Mouse (Mus musculus): ENCODE results near the gene Tardbp. TPM values are rescaled to one million over a fixed set of nuclear protein-coding genes. Genes with fewer than 3 reads are reported as not detected.

The Tardbp gene
- polyA plus RNA-seq, 1 experiment from 2014 or later: 124 TPM

GRCm38 (mm10) chr4:148632013-148632692 lies 5.3 kb upstream of the Tardbp start:
- H3K4me1 ChIP-seq (ENCODE audit: insufficient read depth, low read depth, low read length): no peaks in the 10 kb centered on the region
- DNase-seq (ENCODE audit: low spot score) (peak; percentile 74), ATAC-seq (peak; percentile 77)
- H3K27ac ChIP-seq (ENCODE audit: low read length): peak overlapping the region; percentile 74
- no peaks in the 10 kb centered on the region for H3K27me3 ChIP-seq (replicated peaks; ENCODE audit: insufficient read depth, low read length)
- H3K36me3 ChIP-seq (ENCODE audit: insufficient read depth, low read length): no peaks in the 10 kb centered on the region
- H3K9me3 ChIP-seq (ENCODE audit: low read length): no peaks in the 10 kb centered on the region
- no peak overlapping the region for H3K4me3 ChIP-seq (ENCODE audit: low read depth, low read length)
- H3K4me2 ChIP-seq (replicated peaks; ENCODE audit: low read depth, low read length): no peak overlapping the region
- H3K9ac ChIP-seq (replicated peaks; ENCODE audit: low read depth): no peak overlapping the region
- WGBS: 49% methylated on average over 3 of the region's 3 CpGs
- TF ChIP-seq EP300 (IDR thresholded peaks at IDR 0.05) (peak; percentile 61), CTCF (IDR thresholded peaks at IDR 0.05) (no peak)

GRCm38 (mm10) chr4:148627246-148627645 lies 427 bp upstream of the Tardbp start:
- peak; percentile 0; the same call in 1 of the 2 replicates for ATAC-seq
- no peak overlapping the region for H3K9ac ChIP-seq (replicated peaks; ENCODE audit: low read depth)
- H3K27me3 ChIP-seq (replicated peaks; ENCODE audit: insufficient read depth, low read length): no peaks in the 10 kb centered on the region
- no peak for TF ChIP-seq CTCF (IDR thresholded peaks at IDR 0.05)
- TF ChIP-seq EP300 (IDR thresholded peaks at IDR 0.05): no peak
- WGBS: 64% methylated on average over 3 of the region's 3 CpGs
- DNase-seq (ENCODE audit: low spot score): no peak
- H3K4me3 ChIP-seq (ENCODE audit: low read depth, low read length): no peak overlapping the region
- no peaks in the 10 kb centered on the region for H3K9me3 ChIP-seq (ENCODE audit: low read length)
- peaks cover 2% of the 10 kb centered on the region; the same call in 1 of the 2 replicates for H3K4me1 ChIP-seq (ENCODE audit: insufficient read depth, low read depth, low read length)
- H3K36me3 ChIP-seq (ENCODE audit: insufficient read depth, low read length): 0 out of 2 replicates have a peak, but pooled peaks cover 10% of the 10 kb centered on the region
- peak overlapping the region; percentile 67 for H3K4me2 ChIP-seq (replicated peaks; ENCODE audit: low read depth, low read length)
- H3K27ac ChIP-seq (ENCODE audit: low read length): no peak overlapping the region

- Histone ChIP-seq H3K27ac (ENCODE audit: low read length) (peak overlapping the region; percentile 99), H3K4me2 (replicated peaks; ENCODE audit: low read depth, low read length) (peak overlapping the region; percentile 67), H3K27me3 (replicated peaks; ENCODE audit: insufficient read depth, low read length) (no peaks in the 10 kb centered on the region), H3K4me1 (ENCODE audit: insufficient read depth, low read depth, low read length) (peaks cover 2% of the 10 kb centered on the region; the same call in 1 of the 2 replicates), H3K9me3 (ENCODE audit: low read length) (no peaks in the 10 kb centered on the region), H3K4me3 (ENCODE audit: low read depth, low read length) (peak overlapping the region; percentile 89), H3K9ac (replicated peaks; ENCODE audit: low read depth) (peak overlapping the region; percentile 100), H3K36me3 (ENCODE audit: insufficient read depth, low read length) (peaks cover 21% of the 10 kb centered on the region; the same call in 1 of the 2 replicates)
- DNase-seq (ENCODE audit: low spot score): peak; percentile 80
- ATAC-seq: peak; percentile 67
- TF ChIP-seq EP300 (IDR thresholded peaks at IDR 0.05) (no peak), CTCF (IDR thresholded peaks at IDR 0.05) (no peak)
- under 1% methylated on average over 57 of the region's 57 CpGs for WGBS
These were observed 830 bp downstream of the Tardbp start for GRCm38 (mm10) chr4:148625756-148626622.

GRCm38 (mm10) chr4:148625010-148625409 lies 1.8 kb downstream of the Tardbp start:
- Histone ChIP-seq H3K9ac (replicated peaks; ENCODE audit: low read depth) (no peak overlapping the region), H3K36me3 (ENCODE audit: insufficient read depth, low read length) (peaks cover 24% of the 10 kb centered on the region; the same call in 1 of the 2 replicates), H3K9me3 (ENCODE audit: low read length) (no peaks in the 10 kb centered on the region), H3K4me2 (replicated peaks; ENCODE audit: low read depth, low read length) (peak overlapping the region; percentile 67; the same call in 1 of the 2 replicates), H3K27ac (ENCODE audit: low read length) (no peak overlapping the region), H3K4me1 (ENCODE audit: insufficient read depth, low read depth, low read length) (peaks cover 2% of the 10 kb centered on the region; the same call in 1 of the 2 replicates), H3K27me3 (replicated peaks; ENCODE audit: insufficient read depth, low read length) (no peaks in the 10 kb centered on the region), H3K4me3 (ENCODE audit: low read depth, low read length) (no peak overlapping the region)
- peak; percentile 19; the same call in 1 of the 2 replicates for TF ChIP-seq CTCF (IDR thresholded peaks at IDR 0.05)
- TF ChIP-seq EP300 (IDR thresholded peaks at IDR 0.05): no peak
- DNase-seq (ENCODE audit: low spot score) (no peak), ATAC-seq (no peak)
- WGBS: 71% methylated on average over 10 of the region's 10 CpGs

DNA sequence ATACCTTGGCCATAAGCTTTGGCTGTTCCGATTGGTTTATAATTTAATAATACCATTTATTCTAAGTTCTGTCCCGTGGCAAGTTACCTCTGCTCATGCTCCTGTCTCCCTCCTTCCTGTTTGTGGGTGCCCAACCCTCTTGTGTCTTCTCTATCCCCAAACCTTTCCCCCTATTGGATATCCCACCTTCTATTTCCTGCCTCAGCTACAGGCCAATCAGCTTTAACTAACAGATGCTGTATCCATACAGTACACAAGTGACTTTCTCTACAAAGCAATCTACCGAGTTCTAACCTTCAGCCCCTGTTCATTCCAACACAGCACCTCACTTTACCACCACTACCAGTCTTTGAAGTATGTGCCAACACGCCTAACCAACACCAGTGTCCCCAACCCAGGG lies 3.2 kb downstream of the Tardbp start:
- Histone ChIP-seq H3K4me1 (ENCODE audit: insufficient read depth, low read depth, low read length) (peaks cover 2% of the 10 kb centered on the region; the same call in 1 of the 2 replicates), H3K4me2 (replicated peaks; ENCODE audit: low read depth, low read length) (no peak overlapping the region)
- no peak for TF ChIP-seq CTCF (IDR thresholded peaks at IDR 0.05)
- TF ChIP-seq EP300 (IDR thresholded peaks at IDR 0.05): no peak

DNA sequence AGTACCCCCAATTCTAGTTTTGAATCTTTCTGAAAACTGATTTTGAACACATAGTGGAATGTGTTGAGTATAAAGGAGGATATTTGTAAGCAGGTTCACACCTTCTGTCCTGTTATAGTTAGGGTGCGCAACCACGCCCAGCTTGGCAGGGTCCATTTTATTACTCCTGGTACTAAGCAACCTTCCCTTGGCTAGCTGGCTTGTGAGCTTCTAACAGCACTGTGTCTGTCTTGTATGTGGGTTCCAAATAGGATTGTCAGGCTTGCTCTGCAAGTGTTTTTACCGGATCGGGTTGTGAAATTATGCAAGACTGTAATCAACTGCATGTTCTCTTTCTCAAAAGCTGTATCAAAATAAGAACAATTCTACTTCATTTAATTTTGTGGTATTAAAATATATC lies 4.3 kb downstream of the Tardbp start:
- no peak overlapping the region for H3K4me2 ChIP-seq (replicated peaks; ENCODE audit: low read depth, low read length)
- no peak for DNase-seq (ENCODE audit: low spot score)
- peaks cover 2% of the 10 kb centered on the region; the same call in 1 of the 2 replicates for H3K4me1 ChIP-seq (ENCODE audit: insufficient read depth, low read depth, low read length)
- WGBS: 77% methylated on average over 4 of the region's 4 CpGs
- H3K27me3 ChIP-seq (replicated peaks; ENCODE audit: insufficient read depth, low read length): no peaks in the 10 kb centered on the region
- H3K9ac ChIP-seq (replicated peaks; ENCODE audit: low read depth): no peak overlapping the region
- H3K27ac ChIP-seq (ENCODE audit: low read length): no peak overlapping the region
- TF ChIP-seq CTCF (IDR thresholded peaks at IDR 0.05) (no peak), EP300 (IDR thresholded peaks at IDR 0.05) (no peak)
- H3K36me3 ChIP-seq (ENCODE audit: insufficient read depth, low read length): peaks cover 41% of the 10 kb centered on the region
- ATAC-seq: no peak
- H3K4me3 ChIP-seq (ENCODE audit: low read depth, low read length): no peak overlapping the region
- no peaks in the 10 kb centered on the region for H3K9me3 ChIP-seq (ENCODE audit: low read length)

More for the DNA sequence above, 3.2 kb downstream of the Tardbp start:
- peaks cover 37% of the 10 kb centered on the region for H3K36me3 ChIP-seq (ENCODE audit: insufficient read depth, low read length)
- ATAC-seq (no peak), DNase-seq (ENCODE audit: low spot score) (no peak)
- no peak overlapping the region for H3K27ac ChIP-seq (ENCODE audit: low read length)
- 77% methylated on average over 4 of the region's 4 CpGs for WGBS
- H3K27me3 ChIP-seq (replicated peaks; ENCODE audit: insufficient read depth, low read length): no peaks in the 10 kb centered on the region
- no peak overlapping the region for H3K4me3 ChIP-seq (ENCODE audit: low read depth, low read length)
- no peaks in the 10 kb centered on the region for H3K9me3 ChIP-seq (ENCODE audit: low read length)
- no peak overlapping the region for H3K9ac ChIP-seq (replicated peaks; ENCODE audit: low read depth)
